Comparison of ENCODE assay signal across 13 mouse cellular contexts in genomic region chr14:86786866-86787265, GRCm38 (mm10).
A peak's percentile ranks its signal among the peaks of the same experiment; 100 is the strongest.
DNase-seq lines count a peak whose midpoint lies in the region; ATAC-seq and TF ChIP-seq lines count a peak whose summit lies in the region.
"Had no signal": no experiment of that assay in that cellular context is flagged by ENCODE, and none has a peak within 500 bp of the region (broad histone marks: within the 10 kb centered on the region; RNA-seq: fewer than 3 reads in every experiment).

No protein-coding gene starts in this region.

- H3K4me2 ChIP-seq in hindbrain, embryonic 11.5 days (replicated peaks; ENCODE audit: low read depth, low read length): no peak overlapping the region
- no peak overlapping the region for H3K4me2 ChIP-seq in neural tube, embryonic 11.5 days (ENCODE audit: low read depth)
- H3K4me2 ChIP-seq: heart, embryonic 15.5 days; intestine, embryonic 15.5 days; neural tube, embryonic 13.5 days had no signal

- no peak overlapping the region for H3K27ac ChIP-seq in hindbrain, embryonic 11.5 days (ENCODE audit: low read depth, low read length)
- no peak overlapping the region for H3K27ac ChIP-seq in neural tube, embryonic 11.5 days (ENCODE audit: low read depth, low read length)
- H3K27ac ChIP-seq: heart, embryonic 15.5 days; intestine, embryonic 15.5 days; macrophage; neural tube, embryonic 13.5 days had no signal

- no peak for TF ChIP-seq CTCF in lung, adult 2 months (IDR thresholded peaks at IDR 0.05; ENCODE audit: insufficient read depth, low read length)

- intact Hi-C loops in left cerebral cortex, postnatal 4 days (cut with DNase I): no loop called here
- intact Hi-C loops in left cerebral cortex, postnatal 25 days (cut with DNase I): loop anchor here (10.0 kb wide), 3 partner anchors 428 to 528 kb away; no protein-coding TSS in a partner anchor

- no peaks in the 10 kb centered on the region for H3K9me3 ChIP-seq in hindbrain, embryonic 11.5 days (ENCODE audit: control insufficient read depth, low read length)
- H3K9me3 ChIP-seq in neural tube, embryonic 11.5 days (ENCODE audit: control insufficient read depth, low read length): no peaks in the 10 kb centered on the region
- H3K9me3 ChIP-seq: heart, embryonic 15.5 days; intestine, embryonic 15.5 days; neural tube, embryonic 13.5 days had no signal

- no peak for TF ChIP-seq POLR2A in lung, adult 2 months (IDR thresholded peaks at IDR 0.05; ENCODE audit: borderline replicate concordance, extremely low read depth, low read depth, low read length)

- H3K36me3 ChIP-seq in hindbrain, embryonic 11.5 days (ENCODE audit: control insufficient read depth, insufficient read depth, low read length): no peaks in the 10 kb centered on the region
- no peaks in the 10 kb centered on the region for H3K36me3 ChIP-seq in neural tube, embryonic 11.5 days (ENCODE audit: control insufficient read depth, insufficient read depth, low read length)
- H3K36me3 ChIP-seq: heart, embryonic 15.5 days; intestine, embryonic 15.5 days; neural tube, embryonic 13.5 days had no signal

- WGBS in hindbrain, embryonic 11.5 days: 24% methylated on average over 8 of the region's 8 CpGs
- 20% methylated on average over 8 of the region's 8 CpGs for WGBS in neural tube, embryonic 11.5 days
- 42% methylated on average over 8 of the region's 8 CpGs for WGBS in lung, adult 2 months

- no peak overlapping the region for H3K4me3 ChIP-seq in hindbrain, embryonic 11.5 days (ENCODE audit: low read depth, low read length)
- H3K4me3 ChIP-seq in neural tube, embryonic 11.5 days (ENCODE audit: low read depth, low read length): no peak overlapping the region
- H3K4me3 ChIP-seq in lung, adult 2 months (replicated peaks; ENCODE audit: extremely low read depth, low read depth, low read length): no peak overlapping the region
- H3K4me3 ChIP-seq: heart, embryonic 15.5 days; intestine, embryonic 15.5 days; neural tube, embryonic 13.5 days had no signal

- no peaks in the 10 kb centered on the region for H3K27me3 ChIP-seq in hindbrain, embryonic 11.5 days (ENCODE audit: control insufficient read depth, insufficient read depth, low read length)
- no peaks in the 10 kb centered on the region for H3K27me3 ChIP-seq in neural tube, embryonic 11.5 days (ENCODE audit: control insufficient read depth, insufficient read depth, low read length)
- H3K27me3 ChIP-seq: heart, embryonic 15.5 days; intestine, embryonic 15.5 days; neural tube, embryonic 13.5 days had no signal

- ATAC-seq in hindbrain, embryonic 11.5 days (ENCODE audit: low FRiP score): peak; percentile 83
- ATAC-seq in neural tube, embryonic 11.5 days (ENCODE audit: insufficient read depth, low FRiP score, low TSS enrichment): peak; percentile 41; the same call in 1 of the 2 replicates
- ATAC-seq: intestine, embryonic 15.5 days had no signal

- DNase-seq in left cerebral cortex, postnatal 4 days: peak; percentile 73
- no peak for DNase-seq in left cerebral cortex, postnatal 25 days (ENCODE audit: low spot score in 2 of 2)
- DNase-seq in embryo, embryonic 11 days: peak; percentile 77
- peak; percentile 48 for DNase-seq in hindbrain, embryonic 11.5 days (ENCODE audit: low spot score)
- DNase-seq in neural tube, embryonic 11.5 days (ENCODE audit: low spot score): peak; percentile 39
- DNase-seq in adrenal gland, adult 2 months: no peak
- no peak for DNase-seq in lung, adult 2 months
- DNase-seq: gastrocnemius, postnatal 14 days; liver had no signal

- no peaks in the 10 kb centered on the region for H3K4me1 ChIP-seq in hindbrain, embryonic 11.5 days (replicated peaks; ENCODE audit: control insufficient read depth, insufficient read depth, low read length)
- no peaks in the 10 kb centered on the region for H3K4me1 ChIP-seq in neural tube, embryonic 11.5 days (ENCODE audit: control insufficient read depth, insufficient read depth, low read length)
- no peaks in the 10 kb centered on the region for H3K4me1 ChIP-seq in lung, adult 2 months (ENCODE audit: control insufficient read depth, insufficient read depth, low read length)
- H3K4me1 ChIP-seq: heart, embryonic 15.5 days; intestine, embryonic 15.5 days had no signal

- H3K9ac ChIP-seq in hindbrain, embryonic 11.5 days (ENCODE audit: low read depth, low read length): no peak overlapping the region
- no peak overlapping the region for H3K9ac ChIP-seq in neural tube, embryonic 11.5 days (ENCODE audit: low read length)
- H3K9ac ChIP-seq: heart, embryonic 15.5 days; intestine, embryonic 15.5 days; neural tube, embryonic 13.5 days had no signal

Comparison
In these comparisons a context has a peak if more than half of its experiments do, and no peak if none do; other contexts are left out.
1. DNase-seq: peak in left cerebral cortex, postnatal 4 days (single experiment), embryo, embryonic 11 days (single experiment), hindbrain, embryonic 11.5 days (single experiment) and neural tube, embryonic 11.5 days (single experiment); none in left cerebral cortex, postnatal 25 days (0 of 2), adrenal gland, adult 2 months (single experiment) and lung, adult 2 months (single experiment).